Mouse (Mus musculus): ENCODE measurements at regions not wholly inside any gene's neighbourhood (a gene's known extent, or its start where the extent isn't known, plus 50 kb on each side); places are given as distances from the start of the nearest gene placed in this dataset.

DNA sequence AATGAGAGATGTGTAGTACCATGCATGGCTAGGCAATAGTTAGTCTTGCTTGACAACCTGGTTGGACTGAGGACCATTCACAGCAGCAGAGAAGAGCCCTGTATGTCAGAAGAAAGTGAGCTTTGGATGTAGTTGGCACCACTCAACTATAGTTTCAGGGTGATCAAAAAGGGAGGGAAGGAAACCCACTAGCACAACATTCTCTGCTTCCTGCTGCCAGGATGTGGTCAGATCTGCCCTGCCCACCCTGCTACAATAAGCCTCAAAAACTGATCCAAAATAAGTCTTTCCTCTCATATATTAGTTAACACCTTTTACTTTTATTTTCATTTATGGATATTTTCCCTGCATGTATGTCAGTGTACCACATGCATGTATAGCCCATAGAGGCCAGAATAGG lies 203.7 kb upstream of the Gm10131 start:
- TF ChIP-seq CTCF (conservative IDR thresholded peaks at IDR 0.05; ENCODE audit: low read length) (no peak), NANOG (IDR thresholded peaks at IDR 0.05; ENCODE audit: borderline replicate concordance, low read length) (no peak)

Measured in E14TG2a.4 (cell line).